Mouse (Mus musculus) liver, embryonic 12.5 days (tissue): ENCODE data around the gene Usp31. TPM values are rescaled to one million over a fixed set of nuclear protein-coding genes. Genes with fewer than 3 reads are reported as not detected.

Experiments
- polyA plus RNA-seq: library from polyadenylated mRNA; unstranded; fragments of >200 nt; fragmentation: Nextera tagmentation; extraction: Ambion mirVana; gene quantifications from 2 replicates; pipeline ENCODE4 v1.2.1, GENCODE M21; 2016

The Usp31 gene
- polyA plus RNA-seq, 1 experiment from 2014 or later, result 1.7 TPM

Other genes starting within 250 kb of the Usp31 start
- gene Scnn1g, start 27.2 kb upstream of the Usp31 start, polyA plus RNA-seq, result not detected in 2 replicates
- 0.07 TPM in 1 of 2 replicates, not detected in the other for gene Scnn1b, start 157.8 kb upstream of the Usp31 start, polyA plus RNA-seq